Mouse (Mus musculus): Measurements from ENCODE around the gene Alcam. TPM values are rescaled to one million over a fixed set of nuclear protein-coding genes. Genes with fewer than 3 reads are reported as not detected.
A peak's percentile ranks its signal among the peaks of the same experiment; 100 is the strongest.

Alcam gene
- total RNA-seq (2014; fragmentation: Nextera tagmentation), result 0.17 and 2.1 TPM in 2 replicates
- 3.8 and 4.4 TPM in 2 replicates for total RNA-seq (2017)

GRCm38 (mm10) chr16:52453971-52454514 lies at the start of gene Alcam:
Alcam (minus strand) TSS chr16:52454074.
- no peak for ATAC-seq (replicated peaks; ENCODE audit: low FRiP score, low TSS enrichment, poor library complexity, severe bottlenecking)

- ATAC-seq (replicated peaks; ENCODE audit: low FRiP score, low TSS enrichment, poor library complexity, severe bottlenecking), result no peak
These were observed 45.0 kb upstream of the Alcam start for GRCm38 (mm10) chr16:52498757-52499335.

DNA sequence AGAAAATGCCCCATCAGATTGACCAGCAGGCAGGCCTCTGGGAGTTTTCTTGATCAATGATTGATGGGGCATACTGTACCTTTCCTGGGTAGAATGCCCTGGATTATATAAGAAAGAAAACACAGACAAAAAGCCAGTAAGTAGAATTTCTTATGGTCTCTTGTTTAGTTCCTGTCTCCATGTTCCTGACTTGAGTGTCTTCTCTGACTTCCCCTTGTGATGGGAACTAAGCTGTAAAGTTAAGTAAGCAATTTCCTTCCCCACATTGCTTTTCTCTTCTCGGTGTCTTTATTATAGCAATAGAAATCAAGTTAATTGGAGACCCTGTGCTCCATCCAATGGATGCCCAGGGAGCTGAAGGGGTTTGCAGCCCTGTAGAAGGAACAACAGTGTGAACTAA lies 36.7 kb upstream of the Alcam start:
- ATAC-seq (replicated peaks; ENCODE audit: low FRiP score, low TSS enrichment, poor library complexity, severe bottlenecking), result no peak

GRCm38 (mm10) chr16:52474235-52474634 lies 20.4 kb upstream of the Alcam start:
- no peak for ATAC-seq (replicated peaks; ENCODE audit: low FRiP score, low TSS enrichment, poor library complexity, severe bottlenecking)

DNA sequence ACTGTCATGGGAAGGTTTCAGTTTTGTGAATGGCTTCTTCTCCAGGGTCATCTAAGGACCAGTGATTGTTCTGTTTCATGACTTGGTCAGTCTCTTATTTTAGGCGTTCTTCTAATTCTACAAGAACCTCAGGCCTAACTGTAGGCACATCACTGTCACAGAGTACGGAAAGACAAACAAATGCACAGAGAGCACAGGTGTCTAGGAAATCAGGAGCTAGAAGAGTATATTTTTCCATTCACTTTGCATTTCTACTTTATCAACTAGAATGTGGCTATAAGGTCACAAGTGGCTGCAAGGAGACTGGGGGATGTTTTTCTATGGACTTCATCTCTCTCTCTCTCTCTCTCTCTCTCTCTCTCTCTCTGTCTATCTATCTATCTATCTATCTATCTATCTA lies 19.2 kb upstream of the Alcam start:
- no peak for ATAC-seq (replicated peaks; ENCODE audit: low FRiP score, low TSS enrichment, poor library complexity, severe bottlenecking)

DNA sequence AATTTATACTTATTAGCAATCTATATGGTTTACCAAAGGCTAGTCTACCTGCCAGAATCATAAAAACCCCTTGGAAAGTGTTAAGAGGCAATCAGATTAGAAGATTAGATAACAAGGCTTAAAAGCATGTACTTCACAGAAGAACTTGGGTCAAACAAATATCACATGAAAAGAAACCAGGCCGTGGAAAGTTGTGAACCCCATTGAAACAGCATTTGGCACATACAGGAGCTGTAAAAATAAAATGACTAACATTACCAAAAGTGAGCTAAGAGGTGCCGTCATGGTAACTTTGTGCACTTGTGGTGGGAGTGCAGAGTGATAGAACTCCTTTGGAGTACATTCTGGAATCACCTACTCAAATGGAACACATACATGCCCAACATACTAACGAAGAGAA lies 18.8 kb upstream of the Alcam start:
- no peak for ATAC-seq (replicated peaks; ENCODE audit: low FRiP score, low TSS enrichment, poor library complexity, severe bottlenecking)

- no peak for ATAC-seq (replicated peaks; ENCODE audit: low FRiP score, low TSS enrichment, poor library complexity, severe bottlenecking)
These were observed 18.2 kb upstream of the Alcam start for GRCm38 (mm10) chr16:52472059-52472458.

- ATAC-seq (replicated peaks; ENCODE audit: low FRiP score, low TSS enrichment, poor library complexity, severe bottlenecking), result no peak
These were observed 17.0 kb upstream of the Alcam start for GRCm38 (mm10) chr16:52470881-52471280.

- ATAC-seq (replicated peaks; ENCODE audit: low FRiP score, low TSS enrichment, poor library complexity, severe bottlenecking), result no peak
These were observed 16.4 kb upstream of the Alcam start for GRCm38 (mm10) chr16:52470226-52470625.

DNA sequence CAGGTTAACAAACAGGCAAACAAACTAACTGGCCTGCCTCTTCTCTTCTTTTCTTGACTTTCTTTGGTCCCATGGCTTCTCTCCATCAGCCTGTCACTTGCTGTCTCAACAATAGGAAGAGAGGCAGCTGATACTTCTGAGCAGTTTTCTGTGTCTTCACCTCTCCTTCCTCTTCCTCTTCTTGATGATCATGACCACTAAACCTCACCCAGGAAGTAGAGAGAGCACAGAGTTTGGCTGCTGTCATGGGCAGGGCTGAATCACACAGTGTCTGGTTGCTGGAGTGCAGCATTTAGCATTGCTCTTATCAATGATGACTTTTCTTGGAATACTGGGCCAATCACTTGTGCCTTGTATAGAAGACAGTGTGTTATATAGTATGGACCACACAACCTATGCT lies 14.6 kb upstream of the Alcam start:
- no peak for ATAC-seq (replicated peaks; ENCODE audit: low FRiP score, low TSS enrichment, poor library complexity, severe bottlenecking)

DNA sequence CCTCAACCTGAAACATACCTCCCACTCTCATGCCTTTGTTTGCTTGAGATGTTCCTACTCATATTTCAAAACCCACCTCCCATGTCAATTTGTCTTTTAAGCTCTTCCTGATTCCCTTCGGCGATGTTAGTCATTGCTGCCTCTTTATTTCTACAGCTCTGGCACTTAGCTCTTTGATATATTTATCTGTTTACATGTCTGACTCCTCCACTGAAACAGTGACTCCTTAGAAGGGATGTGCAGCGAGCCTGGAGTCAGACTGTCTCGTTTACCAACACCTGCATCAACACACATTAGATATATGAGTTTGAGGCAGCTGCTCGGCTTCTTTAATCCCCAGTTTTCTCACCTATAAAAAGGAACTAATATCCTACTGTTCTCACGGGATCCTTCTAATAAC lies 12.9 kb upstream of the Alcam start:
- no peak for ATAC-seq (replicated peaks; ENCODE audit: low FRiP score, low TSS enrichment, poor library complexity, severe bottlenecking)

DNA sequence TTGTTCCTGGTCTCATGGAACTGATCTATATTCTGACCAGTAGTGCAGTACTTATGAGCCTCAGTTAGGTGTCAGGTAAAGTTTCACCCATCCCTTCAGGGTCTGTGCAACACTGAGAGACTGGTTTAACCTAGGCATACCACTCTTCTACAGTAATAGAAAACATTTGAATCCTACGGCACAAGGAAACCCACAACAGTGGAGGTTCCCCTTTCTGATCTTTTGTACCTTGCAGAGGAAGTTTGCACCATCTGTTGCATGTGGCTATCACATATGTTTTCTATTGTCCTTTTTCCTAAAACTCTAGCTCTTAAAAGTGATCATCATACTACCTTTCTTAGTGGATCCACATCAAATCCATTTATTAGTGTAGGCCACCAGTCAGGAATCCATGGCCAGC lies 10.7 kb upstream of the Alcam start:
- ATAC-seq (replicated peaks; ENCODE audit: low FRiP score, low TSS enrichment, poor library complexity, severe bottlenecking), result no peak

- peak; percentile 98 for ATAC-seq (replicated peaks; ENCODE audit: low FRiP score, low TSS enrichment, poor library complexity, severe bottlenecking)
These were observed 785 bp downstream of the Alcam start for GRCm38 (mm10) chr16:52452862-52453715.

- no peak for ATAC-seq (replicated peaks; ENCODE audit: low FRiP score, low TSS enrichment, poor library complexity, severe bottlenecking)
These were observed 1.4 kb downstream of the Alcam start for GRCm38 (mm10) chr16:52452477-52452831.

- ATAC-seq (replicated peaks; ENCODE audit: low FRiP score, low TSS enrichment, poor library complexity, severe bottlenecking), result no peak
These were observed 1.9 kb downstream of the Alcam start for GRCm38 (mm10) chr16:52451786-52452476.

- no peak for ATAC-seq (replicated peaks; ENCODE audit: low FRiP score, low TSS enrichment, poor library complexity, severe bottlenecking)
These were observed 2.6 kb downstream of the Alcam start for GRCm38 (mm10) chr16:52451101-52451785.

DNA sequence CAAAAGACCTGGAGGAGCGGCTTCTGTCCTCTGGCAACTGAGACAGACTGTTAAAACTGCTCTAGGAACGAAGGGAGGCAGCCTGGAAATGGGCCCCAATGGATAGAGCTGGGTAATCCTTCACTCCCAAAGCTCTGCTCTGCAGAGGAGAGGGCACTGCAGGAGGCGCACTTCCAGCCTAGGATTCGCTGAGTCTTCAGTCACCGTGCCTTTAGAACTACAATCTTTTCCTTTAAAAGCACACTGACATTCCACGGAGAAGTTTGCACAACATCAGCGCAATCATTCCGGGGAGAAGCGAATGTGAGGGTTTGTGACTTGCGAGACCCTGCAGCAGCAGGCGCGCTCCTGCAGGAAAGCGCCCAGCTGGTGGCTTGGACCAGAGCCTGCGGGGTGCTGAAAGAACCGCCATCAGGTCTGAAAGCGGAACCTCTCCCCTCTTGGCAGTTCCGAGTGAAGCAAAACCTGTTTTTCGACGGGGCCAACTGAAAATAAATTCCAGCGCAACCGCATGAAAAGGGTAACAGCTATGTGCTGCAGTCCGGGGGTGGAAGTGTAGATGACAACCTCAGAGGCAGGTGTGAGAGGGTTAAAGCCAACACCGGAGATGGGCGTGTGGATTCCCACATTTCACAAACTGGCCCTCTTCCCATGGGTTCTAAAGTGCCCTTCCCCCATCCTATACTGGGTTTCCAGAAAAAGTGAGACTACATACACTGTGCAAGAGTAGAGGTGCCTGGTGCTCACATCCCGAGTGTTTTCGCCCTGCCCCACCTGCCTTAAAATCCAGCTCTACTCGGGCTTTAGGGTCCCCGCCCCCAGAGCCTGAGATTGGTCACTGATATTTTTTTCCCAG lies 3.4 kb downstream of the Alcam start:
- no peak for ATAC-seq (replicated peaks; ENCODE audit: low FRiP score, low TSS enrichment, poor library complexity, severe bottlenecking)

- ATAC-seq (replicated peaks; ENCODE audit: low FRiP score, low TSS enrichment, poor library complexity, severe bottlenecking), result no peak
These were observed 4.0 kb downstream of the Alcam start for GRCm38 (mm10) chr16:52449889-52450244.

DNA sequence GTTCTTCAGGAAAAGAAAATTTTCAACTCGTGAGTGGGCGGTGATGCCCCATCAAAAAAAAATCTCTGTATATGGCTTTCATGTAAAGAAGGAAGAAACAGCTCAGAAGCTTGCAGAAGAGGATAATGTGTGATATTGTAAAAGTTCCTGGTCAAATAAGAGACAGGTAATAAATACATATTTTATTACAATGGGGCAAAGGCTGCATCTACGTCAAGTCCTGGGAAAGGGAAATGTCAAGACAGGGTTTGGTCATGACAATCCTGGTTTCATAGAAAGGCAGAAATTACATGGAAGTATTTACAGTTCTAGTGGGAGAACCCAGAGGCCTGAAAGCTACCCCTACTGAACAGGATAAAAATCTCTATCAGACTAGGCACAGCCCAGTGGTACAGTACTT lies 7.9 kb downstream of the Alcam start:
- ATAC-seq (replicated peaks; ENCODE audit: low FRiP score, low TSS enrichment, poor library complexity, severe bottlenecking), result no peak
